Mouse (Mus musculus) G1E-ER4 (cell line): ENCODE measurements around the gene Slc6a9. TPM values are rescaled to one million over a fixed set of nuclear protein-coding genes. Genes with fewer than 3 reads are reported as not detected.

Experiments
- GATA1 ChIP-seq: IDR thresholded peaks from one replicate; pipeline ENCODE4 v1.8.0; 2012; ENCODE audit warnings: low read length, inconsistent platforms
- polyA plus RNA-seq: library from polyadenylated mRNA; stranded (reverse); fragments of >175 nt; gene quantifications from 2 replicates; pipeline ENCODE4 v1.2.3, GENCODE M21; 2012

Gene Slc6a9
- 14.1 and 15.4 TPM in 2 replicates for polyA plus RNA-seq

GRCm38 (mm10) chr4:117834457-117834844 is at the start of gene Slc6a9:
TSS of gene Slc6a9 (plus strand) at chr4:117834506.
- no peak for TF ChIP-seq GATA1

GRCm38 (mm10) chr4:117786963-117787362 is 47.3 kb upstream of the Slc6a9 start:
- TF ChIP-seq GATA1, result no peak

DNA sequence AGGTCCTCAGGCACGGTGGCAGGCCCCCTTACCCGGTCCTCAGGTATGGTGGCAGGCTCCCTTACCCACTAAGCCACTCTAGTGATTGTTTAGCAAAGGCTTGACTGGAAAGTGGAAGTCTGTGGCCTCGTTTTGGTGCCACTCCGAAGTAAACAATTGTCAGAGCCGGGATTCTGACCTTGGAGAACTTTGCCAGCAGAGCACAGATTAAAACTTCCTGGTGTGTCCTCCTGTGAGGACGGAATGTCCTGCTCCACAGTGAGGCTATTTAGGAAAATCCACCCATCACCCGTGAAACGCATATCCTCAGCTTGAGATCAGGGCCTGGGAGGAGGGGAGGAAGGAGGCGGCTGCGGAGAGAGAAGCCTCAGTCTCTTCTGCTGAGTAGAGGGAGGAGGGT is 46.0 kb upstream of the Slc6a9 start:
- no peak for TF ChIP-seq GATA1

- TF ChIP-seq GATA1, result no peak
Observed at GRCm38 (mm10) chr4:117799904-117800303, 34.4 kb upstream of the Slc6a9 start.

- TF ChIP-seq GATA1, result no peak
Observed at GRCm38 (mm10) chr4:117806992-117807391, 27.3 kb upstream of the Slc6a9 start.

- TF ChIP-seq GATA1, result no peak
Observed at GRCm38 (mm10) chr4:117810933-117811332, 23.4 kb upstream of the Slc6a9 start.

DNA sequence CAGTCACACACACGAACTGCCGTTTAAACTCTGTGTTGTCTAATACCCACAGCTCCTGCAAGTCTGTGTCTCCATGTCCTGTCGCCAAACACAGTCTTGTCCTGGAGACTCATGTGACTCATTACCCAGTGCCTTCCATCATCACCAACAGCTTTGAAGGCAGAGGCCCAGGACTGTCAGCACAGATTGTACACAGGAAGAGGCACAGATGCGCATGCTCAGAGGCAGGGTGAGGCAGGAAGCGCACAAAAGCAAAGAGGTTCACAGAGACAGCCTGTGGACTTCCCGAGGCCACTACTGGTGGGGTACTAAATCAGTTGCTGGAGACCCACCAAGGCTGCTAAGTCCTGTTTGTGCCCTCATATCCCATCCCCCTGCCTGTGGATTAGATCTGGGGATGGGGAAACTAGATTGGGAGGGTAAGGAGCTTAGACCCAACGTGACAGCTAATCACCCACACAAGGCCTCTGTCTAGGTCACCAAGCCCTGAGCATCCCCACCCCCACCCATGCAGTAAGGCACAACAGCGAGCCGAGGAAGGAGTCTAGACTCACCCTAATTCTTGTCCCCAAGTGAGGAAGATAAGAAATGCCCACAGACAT is 20.6 kb upstream of the Slc6a9 start:
- no peak for TF ChIP-seq GATA1

DNA sequence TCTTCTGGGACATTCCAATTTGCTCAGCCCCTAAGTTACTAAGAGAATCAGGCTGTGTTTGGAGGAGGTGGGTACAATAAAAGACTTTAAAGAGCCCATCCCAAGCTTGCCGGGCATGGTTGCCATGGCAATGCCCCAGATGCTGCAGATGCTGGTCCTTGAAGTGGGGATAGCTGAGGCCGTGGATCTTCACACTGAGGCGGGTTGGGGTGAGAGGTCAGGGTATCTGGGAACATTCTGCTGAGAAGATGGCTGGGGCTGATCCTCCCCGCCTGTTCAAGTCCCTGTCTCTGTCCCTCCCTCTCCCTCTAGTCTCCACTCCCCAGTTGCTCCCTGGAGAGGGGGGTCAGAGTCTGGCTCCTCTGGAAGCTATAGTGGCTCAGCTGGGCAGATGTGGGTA is 20.0 kb upstream of the Slc6a9 start:
- no peak for TF ChIP-seq GATA1

GRCm38 (mm10) chr4:117816776-117817175 is 17.5 kb upstream of the Slc6a9 start:
- no peak for TF ChIP-seq GATA1

GRCm38 (mm10) chr4:117818032-117818431 is 16.3 kb upstream of the Slc6a9 start:
- no peak for TF ChIP-seq GATA1

DNA sequence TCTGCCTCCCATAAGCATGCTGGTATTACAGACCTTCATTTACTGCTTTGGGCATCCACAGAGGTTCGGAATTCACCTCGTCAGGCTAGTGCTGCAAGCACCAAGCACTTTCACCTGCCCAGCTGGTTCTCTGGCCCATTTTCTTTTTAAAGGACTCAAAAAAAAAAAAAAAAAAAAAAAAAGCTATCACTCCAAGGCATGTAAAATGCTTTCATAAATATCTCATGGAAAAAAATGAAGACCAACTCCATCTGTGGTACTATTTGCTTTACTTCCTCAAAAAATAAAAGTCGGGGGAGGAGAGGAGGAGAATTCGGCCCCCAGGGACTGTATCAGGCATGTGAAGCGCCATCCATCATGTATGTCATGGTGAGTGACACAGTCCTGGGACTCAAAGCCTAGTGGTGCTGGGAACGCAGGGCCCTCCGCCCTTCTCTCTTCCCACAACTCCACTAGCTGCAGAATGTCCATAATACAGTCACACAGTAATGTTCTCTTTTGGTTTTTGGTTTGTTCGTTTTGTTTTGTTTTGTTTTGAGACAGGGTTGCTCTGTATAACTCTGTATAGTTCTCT is 5.6 kb upstream of the Slc6a9 start:
- no peak for TF ChIP-seq GATA1

- TF ChIP-seq GATA1, result no peak
Observed at GRCm38 (mm10) chr4:117829260-117830123, 4.8 kb upstream of the Slc6a9 start.

- peak; percentile 93 for TF ChIP-seq GATA1
Observed at GRCm38 (mm10) chr4:117830124-117830551, 4.2 kb upstream of the Slc6a9 start.

DNA sequence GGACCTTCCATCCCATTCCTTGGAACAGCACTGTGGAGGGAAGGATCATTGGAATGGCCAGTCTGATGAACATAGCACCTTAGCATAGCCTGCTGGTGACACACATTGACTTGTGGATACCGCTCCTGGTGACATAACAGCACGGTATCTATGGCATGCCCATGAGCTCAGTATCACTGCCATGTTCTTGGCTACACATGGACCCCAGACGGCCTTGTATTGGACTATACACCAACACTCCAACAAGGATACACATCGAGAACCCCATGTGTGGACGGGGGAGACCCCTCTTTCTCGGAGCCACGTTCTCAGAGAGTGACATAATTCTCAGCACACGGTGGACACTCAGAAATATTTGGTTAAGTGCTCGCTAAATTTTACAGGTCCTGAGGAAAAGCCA is 3.5 kb upstream of the Slc6a9 start:
- no peak for TF ChIP-seq GATA1

GRCm38 (mm10) chr4:117831499-117831898 is 2.8 kb upstream of the Slc6a9 start:
- no peak for TF ChIP-seq GATA1

- TF ChIP-seq GATA1, result no peak
Observed at GRCm38 (mm10) chr4:117831920-117832691, 2.2 kb upstream of the Slc6a9 start.
